Mouse (Mus musculus): Measurements from ENCODE around the gene Fam19a2.
A peak's percentile ranks its signal among the peaks of the same experiment; 100 is the strongest.

GRCm38 (mm10) chr10:123414953-123415352, 151.2 kb downstream of the Fam19a2 start:
- TF ChIP-seq CTCF (IDR thresholded peaks at IDR 0.05; ENCODE audit: low read depth) (peak; percentile 41), EP300 (IDR thresholded peaks at IDR 0.05; ENCODE audit: low read depth) (no peak)
